Mouse (Mus musculus): ENCODE data around the gene Slc25a17. TPM values are rescaled to one million over a fixed set of nuclear protein-coding genes. Genes with fewer than 3 reads are reported as not detected.

The Slc25a17 gene
- polyA plus RNA-seq, 1 experiment from 2014 or later: 138 TPM

DNA sequence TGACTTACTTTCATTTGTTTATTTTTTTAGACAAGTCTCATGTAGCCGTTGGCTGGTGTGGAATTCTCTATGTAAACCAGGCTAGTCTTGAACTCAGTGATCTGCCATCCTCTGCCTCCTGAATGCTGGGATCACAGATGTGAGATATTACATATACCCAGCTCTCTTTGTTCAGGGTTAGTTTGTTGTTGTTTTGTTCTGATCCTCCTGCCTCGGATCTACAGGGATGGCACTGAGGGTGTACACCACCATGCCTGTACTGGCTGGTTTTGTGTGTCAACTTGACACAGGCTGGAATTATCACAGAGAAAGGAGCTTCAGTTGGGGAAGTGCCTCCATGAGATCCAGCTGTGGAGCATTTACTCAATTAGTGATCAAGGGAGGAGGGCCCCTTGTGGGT is 12.2 kb downstream of the Slc25a17 start:
- Histone ChIP-seq H3K4me1 (0 out of 2 replicates have a peak, but pooled peaks cover 3% of the 10 kb centered on the region), H3K4me2 (no peak overlapping the region), H3K9me3 (no peaks in the 10 kb centered on the region), H3K9ac (no peak overlapping the region), H3K27ac (no peak overlapping the region), H3K27me3 (replicated peaks) (no peaks in the 10 kb centered on the region), H3K4me3 (no peak overlapping the region), H3K36me3 (replicated peaks) (no peaks in the 10 kb centered on the region)
- WGBS: 86% methylated on average over 2 of the region's 2 CpGs
- ATAC-seq (replicated peaks): no peak

DNA sequence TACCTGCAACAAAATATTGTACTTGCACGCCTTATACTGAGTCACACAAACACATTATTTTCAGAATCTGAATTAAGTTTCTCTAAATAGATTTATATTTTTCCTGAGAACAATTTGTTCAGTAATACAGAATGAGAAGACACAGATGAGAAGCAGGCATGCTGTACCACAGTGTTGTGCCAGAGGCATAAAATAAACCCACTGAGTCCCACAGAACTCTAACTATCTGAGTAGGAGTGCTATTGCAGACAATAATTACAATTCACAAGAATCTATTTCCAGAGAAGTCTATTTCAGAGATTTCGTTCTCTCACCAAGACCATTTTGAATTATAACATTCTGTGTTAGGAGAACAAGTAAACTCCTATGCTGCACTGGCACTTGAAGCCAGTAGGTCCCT is 13.1 kb downstream of the Slc25a17 start:
- Histone ChIP-seq H3K4me1 (0 out of 2 replicates have a peak, but pooled peaks cover 3% of the 10 kb centered on the region), H3K27me3 (replicated peaks) (no peaks in the 10 kb centered on the region), H3K9me3 (no peaks in the 10 kb centered on the region), H3K9ac (no peak overlapping the region), H3K4me3 (no peak overlapping the region), H3K36me3 (replicated peaks) (no peaks in the 10 kb centered on the region), H3K27ac (no peak overlapping the region), H3K4me2 (no peak overlapping the region)
- no peak for ATAC-seq (replicated peaks)
- 94% methylated on average over 2 of the region's 2 CpGs for WGBS

DNA sequence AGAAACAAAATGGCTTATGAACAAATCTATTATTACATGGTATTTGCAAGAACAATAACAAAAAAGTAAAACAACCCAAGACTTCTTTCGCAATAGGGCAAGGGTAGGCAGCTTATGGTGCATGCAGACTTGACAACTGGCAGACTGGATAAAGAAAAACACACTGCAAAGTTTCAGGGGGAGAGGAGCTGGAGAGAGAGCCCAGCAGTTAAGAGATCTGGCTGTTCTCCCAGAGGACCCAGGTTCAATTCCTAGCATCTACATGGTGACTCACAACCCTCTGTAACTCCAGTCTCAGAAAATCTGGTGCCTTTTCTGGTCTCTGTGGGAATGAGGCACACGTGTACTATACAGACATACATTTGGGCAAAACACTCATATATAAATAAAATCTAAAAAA is 19.2 kb downstream of the Slc25a17 start:
- 93% methylated on average over 2 of the region's 2 CpGs for WGBS
- H3K36me3 ChIP-seq (replicated peaks): peaks cover 4% of the 10 kb centered on the region; the same call in 1 of the 2 replicates
- ATAC-seq (replicated peaks): no peak

DNA sequence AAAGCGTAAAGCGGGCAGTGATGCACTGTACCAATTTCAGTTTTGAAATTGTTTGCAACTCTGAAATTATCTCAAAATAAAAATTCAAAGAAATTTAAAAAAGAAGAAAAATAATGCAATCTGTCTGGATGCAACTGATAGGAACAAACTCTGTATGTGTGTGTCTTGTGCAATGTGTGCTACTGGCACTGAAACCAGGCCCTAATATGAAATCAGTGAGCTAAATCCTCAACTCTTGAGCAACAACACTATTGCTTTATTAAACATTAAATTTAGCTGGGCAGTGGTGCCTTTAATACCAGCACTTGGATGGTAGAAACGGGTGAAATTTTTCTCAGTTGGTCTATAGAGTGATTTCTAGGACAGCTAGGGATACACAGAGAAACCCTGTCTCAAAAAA is 21.5 kb downstream of the Slc25a17 start:
- H3K4me2 ChIP-seq: no peak overlapping the region
- ATAC-seq (replicated peaks): no peak
- no peaks in the 10 kb centered on the region for H3K9me3 ChIP-seq
- H3K4me3 ChIP-seq: no peak overlapping the region
- no peaks in the 10 kb centered on the region for H3K4me1 ChIP-seq
- WGBS: 95% methylated on average over 3 of the region's 3 CpGs
- H3K9ac ChIP-seq: no peak overlapping the region
- H3K27ac ChIP-seq: no peak overlapping the region
- H3K27me3 ChIP-seq (replicated peaks): no peaks in the 10 kb centered on the region
- peaks cover 11% of the 10 kb centered on the region; the same call in 1 of the 2 replicates for H3K36me3 ChIP-seq (replicated peaks)

More for the DNA sequence above, 19.2 kb downstream of the Slc25a17 start:
- Histone ChIP-seq H3K27ac (no peak overlapping the region), H3K9me3 (no peaks in the 10 kb centered on the region), H3K4me1 (no peaks in the 10 kb centered on the region), H3K4me2 (no peak overlapping the region), H3K27me3 (replicated peaks) (no peaks in the 10 kb centered on the region), H3K9ac (no peak overlapping the region), H3K4me3 (no peak overlapping the region)

DNA sequence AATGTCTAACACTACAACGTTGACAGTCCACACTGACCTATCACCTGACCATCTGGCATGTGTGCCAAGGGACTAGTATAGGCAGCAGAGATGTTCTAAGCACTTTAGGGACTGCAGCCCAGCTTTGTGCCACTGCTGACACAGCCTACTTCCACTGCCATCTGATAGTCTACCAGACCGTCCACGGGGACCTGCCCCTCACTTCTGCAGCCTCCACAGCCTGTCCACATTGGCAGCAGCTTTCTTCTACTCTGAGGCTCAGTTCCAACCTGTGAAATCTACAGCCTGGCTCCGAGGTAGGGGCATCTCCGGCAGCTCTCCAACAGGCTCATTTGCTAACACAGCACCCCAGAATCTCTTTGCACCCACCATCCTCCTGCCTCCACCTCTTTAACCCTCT is 24.1 kb downstream of the Slc25a17 start:
- no peak for ATAC-seq (replicated peaks)
- H3K4me3 ChIP-seq: no peak overlapping the region
- 95% methylated on average over 5 of the region's 5 CpGs for WGBS
- no peaks in the 10 kb centered on the region for H3K9me3 ChIP-seq
- H3K4me1 ChIP-seq: no peaks in the 10 kb centered on the region
- peaks cover 17% of the 10 kb centered on the region; the same call in 1 of the 2 replicates for H3K36me3 ChIP-seq (replicated peaks)
- no peak overlapping the region for H3K9ac ChIP-seq
- H3K27ac ChIP-seq: no peak overlapping the region
- H3K4me2 ChIP-seq: no peak overlapping the region
- H3K27me3 ChIP-seq (replicated peaks): no peaks in the 10 kb centered on the region

DNA sequence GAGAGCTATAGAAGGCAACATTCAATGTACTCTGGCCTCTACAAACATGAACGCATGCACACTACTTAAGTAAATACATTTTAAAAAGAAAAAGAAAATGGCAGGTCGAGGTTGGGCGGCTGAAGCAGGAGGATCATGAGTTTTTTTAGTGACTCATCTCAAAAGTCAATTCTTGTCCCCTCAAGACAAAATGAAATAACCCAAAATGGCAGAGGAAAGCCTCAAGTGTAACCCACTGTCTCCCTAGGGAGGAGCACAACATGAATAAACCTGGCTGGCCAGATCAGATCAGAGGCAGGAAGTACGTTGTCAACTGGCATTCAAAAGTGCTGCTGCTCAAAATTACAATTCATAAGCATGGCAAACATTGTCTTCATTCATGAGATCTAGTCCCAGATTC is 28.1 kb downstream of the Slc25a17 start:
- ATAC-seq (replicated peaks): no peak
- H3K27ac ChIP-seq: no peak overlapping the region
- no peaks in the 10 kb centered on the region for H3K9me3 ChIP-seq
- 90% methylated on average over 4 of the region's 4 CpGs for WGBS
- H3K4me3 ChIP-seq: no peak overlapping the region
- H3K4me2 ChIP-seq: no peak overlapping the region
- H3K4me1 ChIP-seq: no peaks in the 10 kb centered on the region
- no peak overlapping the region for H3K9ac ChIP-seq
- H3K36me3 ChIP-seq (replicated peaks): peaks cover 17% of the 10 kb centered on the region; the same call in 1 of the 2 replicates
- no peaks in the 10 kb centered on the region for H3K27me3 ChIP-seq (replicated peaks)

DNA sequence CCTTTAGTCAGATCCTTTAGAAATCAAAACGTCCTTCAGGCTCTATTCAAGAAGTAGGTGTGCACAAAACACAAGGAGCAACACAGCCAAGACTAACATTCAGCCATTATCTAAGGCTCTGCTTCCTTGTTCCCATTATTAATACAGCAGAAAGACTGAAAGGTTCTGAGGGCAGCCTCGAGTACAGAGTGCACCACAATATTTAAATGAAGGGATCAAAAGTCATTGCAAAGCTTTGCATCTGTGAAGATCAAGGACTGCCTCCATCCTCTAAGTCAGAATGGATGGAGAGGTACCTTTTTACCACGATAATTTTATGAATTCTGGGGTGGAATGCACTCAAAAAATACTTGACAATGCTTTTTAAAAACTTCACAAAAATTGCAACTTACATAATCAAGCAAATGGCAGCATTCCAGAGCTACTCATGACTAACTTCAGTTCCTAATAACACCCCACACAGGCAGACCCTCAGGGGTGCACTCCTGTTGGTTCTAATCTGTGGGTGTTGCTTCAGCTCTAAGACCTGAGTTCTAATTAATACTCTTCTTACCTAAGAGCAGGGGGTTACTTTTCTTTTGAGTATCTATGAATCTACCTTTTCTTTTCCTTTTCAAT is 29.7 kb downstream of the Slc25a17 start:
- ATAC-seq (replicated peaks): no peak
- Histone ChIP-seq H3K27ac (no peak overlapping the region), H3K9me3 (no peaks in the 10 kb centered on the region), H3K27me3 (replicated peaks) (no peaks in the 10 kb centered on the region), H3K4me1 (no peaks in the 10 kb centered on the region), H3K9ac (no peak overlapping the region), H3K4me3 (no peak overlapping the region), H3K36me3 (replicated peaks) (peaks cover 24% of the 10 kb centered on the region; the same call in 1 of the 2 replicates), H3K4me2 (no peak overlapping the region)
- WGBS: 64% methylated on average over 3 of the region's 3 CpGs

DNA sequence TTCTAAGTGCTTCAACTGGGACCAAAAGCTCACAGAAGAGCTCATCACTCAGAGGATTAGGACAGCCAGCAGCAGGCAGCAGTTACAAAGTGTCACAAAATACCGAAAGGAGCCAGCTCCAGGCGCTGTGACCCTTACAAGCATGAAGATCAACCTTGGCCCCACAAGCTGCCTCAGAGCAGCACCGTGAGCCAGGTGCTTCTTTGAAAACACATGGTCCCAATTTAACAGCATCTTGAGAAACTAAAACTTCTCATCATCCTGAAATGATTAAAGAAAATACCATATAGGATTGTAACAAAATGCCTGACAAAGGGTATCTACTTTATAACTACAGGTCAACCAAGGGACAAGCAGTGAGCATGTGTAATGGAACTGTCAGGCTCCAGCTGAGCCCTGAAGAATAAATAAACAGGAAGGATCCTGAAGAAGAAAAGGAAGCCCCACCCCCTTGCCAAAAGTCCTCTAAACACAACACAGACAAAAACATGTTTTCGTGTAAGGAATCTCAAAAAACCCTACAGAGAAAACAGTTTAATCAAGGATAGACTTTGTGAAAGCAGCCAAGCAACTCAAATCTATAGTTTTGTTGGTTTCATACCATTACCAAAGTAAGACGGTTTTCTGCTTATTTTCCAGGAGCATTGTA is 30.8 kb downstream of the Slc25a17 start:
- Histone ChIP-seq H3K4me1 (no peaks in the 10 kb centered on the region), H3K9ac (no peak overlapping the region), H3K4me3 (no peak overlapping the region), H3K4me2 (no peak overlapping the region), H3K27ac (no peak overlapping the region), H3K36me3 (replicated peaks) (peaks cover 18% of the 10 kb centered on the region; the same call in 1 of the 2 replicates), H3K9me3 (no peaks in the 10 kb centered on the region), H3K27me3 (replicated peaks) (no peaks in the 10 kb centered on the region)
- no peak for ATAC-seq (replicated peaks)
- 74% methylated on average over 5 of the region's 5 CpGs for WGBS

DNA sequence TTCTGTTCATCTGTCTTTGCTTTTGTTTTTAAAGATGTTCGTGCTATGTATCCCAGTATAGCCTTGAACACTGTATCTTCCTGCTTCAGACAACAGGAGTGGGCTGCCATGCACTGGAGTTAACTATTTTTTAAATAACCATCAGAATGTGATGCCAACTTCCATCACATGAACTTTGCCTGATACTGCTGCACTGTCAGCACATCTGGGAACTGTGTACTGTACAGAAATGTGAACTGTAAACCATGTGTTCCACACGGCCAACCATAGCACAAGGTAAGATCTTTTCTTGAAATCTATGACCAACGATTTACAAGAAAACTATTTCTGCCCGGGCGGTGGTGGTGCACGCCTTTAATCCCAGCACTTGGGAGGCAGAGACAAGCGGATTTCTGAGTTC is 33.1 kb downstream of the Slc25a17 start:
- Histone ChIP-seq H3K4me3 (no peak overlapping the region), H3K4me1 (no peaks in the 10 kb centered on the region), H3K27ac (no peak overlapping the region), H3K27me3 (replicated peaks) (no peaks in the 10 kb centered on the region), H3K4me2 (no peak overlapping the region), H3K36me3 (replicated peaks) (peaks cover 12% of the 10 kb centered on the region; the same call in 1 of the 2 replicates), H3K9ac (no peak overlapping the region), H3K9me3 (no peaks in the 10 kb centered on the region)
- no peak for ATAC-seq (replicated peaks)
- 97% methylated on average over 7 of the region's 7 CpGs for WGBS

DNA sequence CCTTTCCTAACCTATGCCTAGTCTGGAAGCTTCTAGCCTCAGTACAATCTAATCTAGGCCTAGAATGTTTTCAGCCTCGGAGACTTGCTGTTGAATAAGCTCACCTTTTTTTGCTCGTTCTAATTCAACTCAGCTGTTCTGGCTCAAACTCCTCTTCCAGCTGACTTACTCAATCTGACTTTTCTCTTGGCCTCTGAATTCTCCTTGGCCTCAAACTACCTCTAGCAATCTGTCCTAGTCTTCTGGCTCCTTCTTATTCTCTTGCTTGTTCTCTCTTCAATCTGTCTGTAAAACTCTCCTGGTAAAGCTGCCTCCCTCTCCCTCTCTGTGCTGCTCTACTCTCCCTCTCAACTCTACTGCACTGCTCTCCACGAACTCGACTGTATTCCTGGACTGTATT is 35.6 kb downstream of the Slc25a17 start:
- Histone ChIP-seq H3K9me3 (no peaks in the 10 kb centered on the region), H3K4me1 (no peaks in the 10 kb centered on the region), H3K27me3 (replicated peaks) (no peaks in the 10 kb centered on the region), H3K4me2 (no peak overlapping the region), H3K27ac (no peak overlapping the region), H3K9ac (no peak overlapping the region), H3K4me3 (no peak overlapping the region), H3K36me3 (replicated peaks) (peaks cover 25% of the 10 kb centered on the region)
- WGBS: 83% methylated on average over 4 of the region's 4 CpGs
- ATAC-seq (replicated peaks): no peak

DNA sequence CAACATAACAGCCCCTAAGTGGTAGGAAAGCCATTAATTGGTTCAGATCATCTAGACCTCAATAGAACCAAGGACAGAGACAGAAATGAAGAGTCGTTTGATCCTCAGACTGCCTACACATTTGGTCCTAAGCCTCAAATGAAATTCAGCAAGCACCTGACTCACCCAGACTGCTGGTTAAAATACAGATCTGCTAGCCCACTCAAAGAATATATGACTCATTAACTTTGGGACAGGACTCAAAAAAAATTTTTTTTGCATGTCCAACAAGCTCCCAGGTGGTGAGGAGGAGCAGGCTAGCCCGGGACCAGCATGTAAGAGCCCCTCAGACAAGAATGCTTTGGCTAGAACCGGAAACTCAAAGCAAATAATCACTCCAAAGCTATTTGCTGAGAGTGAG is 40.5 kb downstream of the Slc25a17 start:
- no peak overlapping the region for H3K4me3 ChIP-seq
- H3K9ac ChIP-seq: no peak overlapping the region
- no peak for ATAC-seq (replicated peaks)
- H3K9me3 ChIP-seq: no peaks in the 10 kb centered on the region
- no peaks in the 10 kb centered on the region for H3K4me1 ChIP-seq
- H3K27ac ChIP-seq: no peak overlapping the region
- H3K36me3 ChIP-seq (replicated peaks): peaks cover 23% of the 10 kb centered on the region
- H3K4me2 ChIP-seq: no peak overlapping the region
- H3K27me3 ChIP-seq (replicated peaks): no peaks in the 10 kb centered on the region
- 90% methylated on average over 3 of the region's 3 CpGs for WGBS

DNA sequence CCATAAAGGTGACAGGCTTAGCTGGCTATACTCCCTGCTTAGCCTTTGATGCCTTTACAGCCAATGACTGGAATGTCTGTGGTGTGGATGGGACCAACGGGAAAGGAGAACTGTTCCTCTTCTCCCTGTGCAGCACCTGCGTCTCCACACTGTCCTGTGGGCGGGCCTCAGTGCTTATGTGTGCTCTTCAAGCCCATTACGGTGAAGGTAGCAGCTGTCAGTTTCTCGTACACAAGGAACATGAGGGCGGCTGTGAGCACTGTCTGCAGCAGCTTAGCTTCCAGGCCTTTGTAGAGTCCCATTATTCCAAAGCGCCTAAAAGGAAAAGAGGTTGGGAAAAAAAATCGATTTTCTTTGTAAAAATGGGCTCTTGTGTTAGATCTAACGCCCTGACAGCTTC is 41.1 kb downstream of the Slc25a17 start:
- Histone ChIP-seq H3K4me2 (no peak overlapping the region), H3K36me3 (replicated peaks) (peaks cover 23% of the 10 kb centered on the region), H3K27ac (no peak overlapping the region), H3K9ac (no peak overlapping the region), H3K9me3 (no peaks in the 10 kb centered on the region), H3K27me3 (replicated peaks) (no peaks in the 10 kb centered on the region), H3K4me3 (no peak overlapping the region), H3K4me1 (no peaks in the 10 kb centered on the region)
- WGBS: 93% methylated on average over 9 of the region's 9 CpGs
- ATAC-seq (replicated peaks): no peak

DNA sequence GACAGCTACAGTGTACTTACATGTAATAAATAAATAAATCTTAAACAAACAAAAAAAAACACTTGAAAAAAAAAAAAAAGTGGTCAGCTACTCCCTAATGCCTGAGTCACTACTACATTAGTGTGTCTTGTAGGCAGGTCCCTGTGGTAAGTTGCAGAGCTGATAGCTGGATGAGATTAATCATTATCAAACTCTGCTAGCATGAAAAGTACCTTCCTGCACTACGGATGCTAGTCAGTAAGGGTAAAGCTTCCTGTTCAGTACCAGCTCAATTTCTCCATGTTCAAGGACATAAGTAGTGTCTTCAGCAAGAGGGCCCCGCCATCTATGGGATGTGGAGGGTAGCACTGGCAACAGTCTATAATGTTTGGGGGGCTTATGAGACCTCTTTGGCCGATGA is 46.7 kb downstream of the Slc25a17 start:
- ATAC-seq (replicated peaks): no peak
- Histone ChIP-seq H3K4me1 (no peaks in the 10 kb centered on the region), H3K9me3 (no peaks in the 10 kb centered on the region), H3K4me2 (no peak overlapping the region), H3K9ac (no peak overlapping the region), H3K27ac (no peak overlapping the region), H3K27me3 (replicated peaks) (no peaks in the 10 kb centered on the region), H3K4me3 (no peak overlapping the region), H3K36me3 (replicated peaks) (no peaks in the 10 kb centered on the region; the same call in 1 of the 2 replicates)
- WGBS: 92% methylated on average over 3 of the region's 3 CpGs
